Mouse (Mus musculus) spleen, postnatal 4 days (tissue): ENCODE measurements around the gene Gm2a.
A peak's percentile ranks its signal among the peaks of the same experiment; 100 is the strongest.
"Not testable (repeated sequence)": the region's sequence is repeated elsewhere in the genome, so short reads cannot be mapped to it uniquely, and the experiment has no call there.

Experiments used
- DNase-seq, 2 experiments: peaks; one replicate each; pipeline ENCODE4 v3.0.0; 2022; ENCODE audit warnings: low spot score in 2 of 2

The Gm2a gene

DNA sequence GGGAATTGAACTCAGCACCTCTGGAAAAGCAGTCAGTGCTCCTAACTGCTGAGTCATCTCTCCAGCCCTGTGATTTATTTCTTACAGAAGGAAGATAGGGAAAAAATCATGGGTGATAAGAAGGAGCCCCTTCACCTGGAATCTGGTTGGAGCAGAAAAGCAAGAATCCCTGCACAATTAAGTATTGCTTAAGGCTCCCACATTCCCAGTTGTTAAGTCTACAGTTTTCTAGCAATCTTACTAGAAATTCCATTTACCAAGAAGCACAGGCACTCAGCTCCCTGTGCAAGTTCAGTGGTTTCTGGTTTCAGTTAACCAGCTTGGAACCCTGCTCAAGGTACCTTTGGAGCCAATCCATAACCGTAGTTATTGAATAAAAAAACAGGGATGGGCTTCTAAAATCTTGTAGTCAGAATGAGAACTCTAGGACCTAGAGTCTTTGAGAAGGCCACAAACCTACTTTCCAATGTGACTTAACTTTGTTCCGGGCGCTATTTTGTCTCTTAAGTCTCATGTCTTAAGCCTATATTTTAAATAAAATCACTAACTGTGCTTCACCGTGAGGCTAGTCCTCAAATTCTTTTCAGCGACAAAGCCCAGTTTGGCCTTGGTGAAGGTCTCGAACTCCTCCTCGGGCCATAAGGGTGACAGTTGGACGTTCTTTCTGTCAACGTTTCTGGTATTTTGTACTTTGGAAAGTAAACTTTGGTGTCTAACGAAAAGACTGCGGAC lies 1.0 kb upstream of the Gm2a start:
- no peak for DNase-seq

DNA sequence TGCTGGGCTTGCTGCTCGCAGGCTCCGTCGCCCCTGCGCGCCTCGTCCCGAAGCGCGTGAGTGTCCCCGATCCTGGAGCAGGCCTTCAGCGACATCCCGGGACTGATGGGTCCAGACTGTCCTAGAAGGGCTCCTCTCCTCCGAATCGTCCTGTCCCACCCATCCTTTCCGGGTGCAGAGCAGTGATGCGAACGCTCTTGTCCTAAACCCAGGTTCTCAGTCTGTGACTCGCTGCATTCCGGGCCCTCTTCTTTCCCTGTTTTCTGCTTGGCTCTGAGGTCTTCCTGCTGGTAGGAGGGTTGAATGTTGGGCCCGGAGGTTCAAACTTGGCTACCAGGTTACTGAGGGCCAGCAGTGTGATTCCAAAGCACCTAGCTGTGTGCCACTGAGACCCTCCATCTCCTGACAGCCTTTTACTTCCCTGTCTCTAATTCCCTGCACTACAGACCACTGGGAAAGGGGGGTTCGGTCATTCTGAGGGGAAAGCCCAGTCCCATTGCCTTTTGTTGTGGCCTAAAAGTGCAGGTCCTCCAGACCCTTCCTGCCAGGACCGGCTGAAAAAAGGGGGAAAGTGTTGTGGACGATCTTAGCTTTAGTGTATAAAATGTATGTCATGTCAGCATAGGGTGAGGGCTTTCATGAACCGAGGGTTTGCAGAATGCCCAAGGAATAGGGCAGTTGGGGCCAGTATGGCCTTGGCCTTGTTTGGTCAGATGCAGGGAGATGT lies 437 bp downstream of the Gm2a start:
- DNase-seq, result no peak

GRCm38 (mm10) chr11:55099019-55099771 lies 1.3 kb downstream of the Gm2a start:
- DNase-seq, result no peak

DNA sequence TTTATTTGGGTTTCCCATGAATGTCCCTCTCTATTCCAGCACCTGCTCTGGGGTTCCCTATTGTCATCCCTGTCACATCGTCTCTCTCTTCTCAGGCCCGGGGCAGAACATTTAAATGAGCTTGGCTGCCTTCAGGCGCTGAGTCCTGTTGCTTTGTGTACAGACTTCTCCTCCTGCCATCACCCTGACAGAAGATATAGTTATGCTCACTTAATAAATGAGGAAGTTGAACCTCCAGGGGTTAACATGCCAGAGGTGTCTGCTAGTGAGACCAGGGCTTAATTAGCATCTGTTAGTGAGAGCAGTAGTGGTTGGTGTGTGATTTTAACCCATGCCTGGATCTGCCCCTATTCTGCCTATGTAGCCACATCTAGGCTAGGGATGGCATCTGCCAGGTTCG lies 2.0 kb downstream of the Gm2a start:
- no peak for DNase-seq

DNA sequence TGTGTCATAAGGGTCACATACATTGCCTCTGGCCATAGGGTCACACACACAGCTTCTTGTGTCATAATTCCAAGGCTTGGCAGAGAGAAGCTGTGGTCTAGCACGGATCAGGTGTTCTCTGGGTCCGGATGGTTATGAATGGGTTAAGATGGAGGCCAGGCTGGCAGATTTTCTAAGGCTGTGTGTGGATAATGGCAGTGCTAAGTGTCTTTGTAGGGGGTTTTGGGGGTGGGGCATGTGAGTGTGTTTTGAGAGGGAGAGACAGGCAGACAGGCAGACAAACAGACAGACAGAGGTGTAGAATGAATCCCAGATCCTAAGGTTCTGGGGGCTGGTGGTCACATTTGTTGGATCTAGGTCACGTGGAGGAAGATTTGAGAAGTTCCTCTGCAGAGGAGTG lies 4.1 kb downstream of the Gm2a start:
- DNase-seq, result no peak

- no peak for DNase-seq
Measured at GRCm38 (mm10) chr11:55103229-55103628, 5.3 kb downstream of the Gm2a start.

DNA sequence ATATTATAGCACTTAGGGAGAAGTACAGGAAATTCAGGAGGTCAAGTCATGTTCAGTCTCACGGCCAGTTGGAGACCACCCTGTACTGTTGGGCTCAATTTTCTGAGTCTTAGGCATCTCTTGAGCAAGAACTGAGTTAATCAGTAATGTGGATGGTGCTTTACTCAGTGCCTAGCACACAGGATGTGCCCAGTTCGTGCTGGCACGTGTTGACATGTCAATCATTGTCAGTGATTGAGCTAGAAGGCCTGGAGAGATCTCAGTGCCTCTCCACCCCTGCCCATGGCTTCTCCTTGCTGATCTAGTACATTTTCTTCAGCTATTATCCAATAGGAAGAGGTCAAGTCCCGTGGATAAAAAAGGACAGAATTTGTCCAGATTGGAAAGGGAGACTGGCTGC lies 7.5 kb downstream of the Gm2a start:
- no peak for DNase-seq

DNA sequence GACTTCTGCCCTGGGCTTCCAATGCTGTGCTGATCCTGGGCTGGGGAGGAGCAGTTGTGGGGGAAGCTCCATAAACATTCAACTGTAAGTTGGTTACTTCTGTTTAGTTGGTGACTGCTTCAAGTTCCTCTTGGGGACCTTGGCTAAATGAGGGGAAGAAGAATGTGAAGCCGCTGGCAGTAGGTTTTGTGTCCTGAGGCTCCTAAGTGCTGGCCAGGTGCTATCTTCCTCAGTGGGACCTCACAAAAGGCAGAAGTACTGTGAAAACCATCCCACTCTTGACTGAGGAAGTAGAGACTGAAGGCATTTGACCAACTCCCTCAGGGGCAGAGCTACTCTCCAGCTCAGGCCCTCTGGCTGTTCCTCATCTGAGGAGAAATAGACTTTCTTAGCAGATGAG lies 8.7 kb downstream of the Gm2a start:
- DNase-seq, result peak in 1 of 2 experiments; percentile 16

- DNase-seq, result no peak
Measured at GRCm38 (mm10) chr11:55109521-55110300, 11.8 kb downstream of the Gm2a start.

- no peak for DNase-seq
Measured at GRCm38 (mm10) chr11:55110566-55111169, 12.8 kb downstream of the Gm2a start.

GRCm38 (mm10) chr11:55113209-55113860 lies 15.4 kb downstream of the Gm2a start:
- DNase-seq, result peak; percentile 56 to 70

DNA sequence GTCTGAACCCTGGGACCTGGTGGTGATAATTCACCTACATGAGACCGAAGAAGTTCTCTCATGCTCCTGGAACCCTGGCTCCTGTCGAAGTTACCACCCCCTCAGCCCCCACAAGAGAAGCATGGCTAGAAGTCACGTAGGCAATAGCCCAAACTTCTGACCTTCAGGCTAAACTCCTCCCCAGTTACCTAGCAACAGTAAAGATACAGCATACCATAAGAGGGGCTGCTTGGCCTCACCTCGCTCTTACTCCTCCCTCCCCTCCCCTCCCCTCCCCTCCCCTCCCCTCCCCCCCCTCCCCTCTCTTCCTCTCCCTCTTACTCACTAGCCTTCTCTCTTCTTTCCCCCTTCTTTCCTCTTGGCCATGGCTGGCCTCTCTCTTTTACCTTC lies 15.9 kb downstream of the Gm2a start:
- DNase-seq, result not testable (repeated sequence)

DNA sequence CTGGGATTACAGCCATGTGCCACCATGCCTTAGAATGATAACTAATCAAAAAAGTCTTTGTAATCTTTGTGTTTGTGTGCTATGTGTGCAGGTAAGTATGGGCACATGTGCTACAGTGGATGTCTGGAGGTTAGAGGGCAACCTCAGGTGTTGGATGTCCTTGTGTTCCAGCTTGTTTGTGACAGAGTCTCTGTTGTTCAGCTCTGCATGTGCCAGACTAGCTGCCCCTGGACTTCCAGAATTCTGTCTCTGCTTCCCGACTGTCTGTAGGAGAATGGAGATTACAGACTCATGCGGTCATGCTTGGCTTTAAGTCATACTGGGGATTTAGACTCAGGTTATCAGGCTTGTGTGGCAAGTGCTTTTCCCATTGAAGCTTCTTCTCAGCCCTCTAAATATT lies 16.4 kb downstream of the Gm2a start:
- DNase-seq, result no peak

DNA sequence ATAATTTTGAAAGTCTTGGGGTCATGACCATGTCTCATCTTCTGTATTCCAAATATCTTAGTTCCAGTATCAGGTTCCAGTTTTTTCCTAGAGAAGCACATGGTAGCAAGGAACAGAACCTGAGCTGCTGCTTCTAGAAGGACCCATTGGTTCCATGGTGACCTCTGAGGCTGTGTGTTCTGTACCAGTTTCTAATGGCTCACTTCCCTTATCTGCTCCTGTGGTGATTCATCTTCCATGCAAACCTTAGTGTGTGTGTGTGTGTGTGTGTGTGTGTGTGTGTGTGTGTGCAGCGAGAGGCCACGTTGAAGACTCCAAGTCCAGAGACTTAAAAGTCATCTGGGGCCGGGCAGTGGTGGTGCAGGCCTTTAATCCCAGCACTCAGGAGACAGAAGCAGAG lies 18.1 kb downstream of the Gm2a start:
- DNase-seq, result no peak

GRCm38 (mm10) chr11:55117031-55117430 lies 19.1 kb downstream of the Gm2a start:
- DNase-seq, result no peak

DNA sequence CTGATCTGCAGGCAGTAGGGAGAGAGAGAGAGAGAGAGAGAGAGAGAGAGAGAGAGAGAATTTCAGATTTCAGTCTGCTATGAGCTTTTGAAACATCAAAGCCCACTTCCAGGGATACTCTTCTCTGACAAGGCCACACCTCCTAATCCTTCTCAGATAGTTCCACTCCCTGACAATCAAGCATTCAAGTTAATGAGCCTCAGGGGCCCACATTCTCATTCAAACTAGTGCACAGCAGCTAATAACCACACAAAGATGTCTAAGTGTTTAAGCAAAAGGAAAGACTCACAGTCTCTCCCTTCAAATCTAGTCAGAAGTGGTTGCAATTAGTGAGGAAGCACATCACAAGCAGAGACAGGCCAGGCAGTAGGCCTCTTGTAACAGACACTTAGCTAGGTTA lies 22.4 kb downstream of the Gm2a start:
- no peak for DNase-seq

DNA sequence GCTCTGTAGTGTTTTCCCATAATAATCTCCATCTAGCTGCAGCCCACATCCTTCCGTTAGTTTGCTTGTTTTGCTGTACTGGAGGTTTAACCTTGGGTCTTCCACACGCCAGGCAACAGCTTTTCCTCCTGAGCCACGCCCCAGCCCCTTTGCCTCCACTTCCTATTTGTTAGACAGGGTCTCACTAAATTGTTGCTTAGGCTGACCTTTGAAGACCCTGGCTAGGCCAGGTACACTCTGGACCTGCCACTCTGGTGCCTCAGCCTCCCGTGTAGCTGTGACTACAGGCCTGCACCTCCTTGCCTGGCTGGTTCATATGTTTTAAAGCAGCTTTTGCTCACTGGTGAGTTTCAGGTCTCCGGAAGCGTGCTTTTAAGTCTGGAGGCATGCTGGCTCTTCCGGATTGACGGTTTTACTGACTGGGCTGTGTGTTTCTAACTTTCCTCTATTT lies 22.9 kb downstream of the Gm2a start:
- peak; percentile 24 to 64 for DNase-seq

DNA sequence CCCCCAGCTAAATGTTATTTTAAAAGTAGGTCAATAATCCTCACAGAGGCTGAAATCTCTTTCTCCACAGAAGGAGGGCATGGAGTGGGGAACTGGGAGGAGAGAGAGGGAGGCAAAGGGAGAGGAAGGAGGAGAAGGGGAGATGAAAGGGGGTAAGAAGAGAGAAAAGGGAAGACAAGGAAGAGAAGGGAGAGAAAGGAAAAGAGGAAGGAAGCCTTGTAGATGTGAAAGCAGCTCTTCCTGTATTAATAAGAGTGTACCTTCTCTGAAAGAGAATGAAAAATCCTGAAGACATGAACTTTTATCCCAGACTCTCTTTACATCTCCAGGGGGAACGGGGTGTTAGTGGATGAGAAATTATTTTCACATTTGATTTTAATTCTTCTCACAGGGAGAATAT lies 23.5 kb downstream of the Gm2a start:
- DNase-seq, result no peak

DNA sequence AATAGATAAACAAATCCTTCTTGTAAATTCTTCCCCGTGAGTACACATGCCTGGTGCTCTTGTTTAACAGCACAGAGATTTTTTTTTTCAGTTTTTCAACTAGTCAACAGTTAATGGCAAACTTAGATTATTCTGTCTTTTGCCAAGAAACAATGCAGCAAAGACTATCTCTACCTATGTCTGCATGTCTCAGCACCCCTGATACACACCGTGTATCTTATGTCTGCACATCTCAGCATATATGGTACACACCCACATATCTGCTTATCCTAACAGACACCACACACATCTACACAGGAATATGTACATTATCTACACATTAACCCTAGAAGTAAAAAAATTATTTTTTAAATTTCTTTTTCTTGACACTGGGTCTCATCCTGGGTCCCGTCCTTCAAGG lies 28.7 kb downstream of the Gm2a start:
- no peak for DNase-seq

GRCm38 (mm10) chr11:55127937-55128336 lies 30.0 kb downstream of the Gm2a start:
- no peak for DNase-seq

- no peak for DNase-seq
Measured at GRCm38 (mm10) chr11:55128411-55128810, 30.5 kb downstream of the Gm2a start.
